ENCODE assay signal across 8 mouse cellular contexts in the genomic region with DNA sequence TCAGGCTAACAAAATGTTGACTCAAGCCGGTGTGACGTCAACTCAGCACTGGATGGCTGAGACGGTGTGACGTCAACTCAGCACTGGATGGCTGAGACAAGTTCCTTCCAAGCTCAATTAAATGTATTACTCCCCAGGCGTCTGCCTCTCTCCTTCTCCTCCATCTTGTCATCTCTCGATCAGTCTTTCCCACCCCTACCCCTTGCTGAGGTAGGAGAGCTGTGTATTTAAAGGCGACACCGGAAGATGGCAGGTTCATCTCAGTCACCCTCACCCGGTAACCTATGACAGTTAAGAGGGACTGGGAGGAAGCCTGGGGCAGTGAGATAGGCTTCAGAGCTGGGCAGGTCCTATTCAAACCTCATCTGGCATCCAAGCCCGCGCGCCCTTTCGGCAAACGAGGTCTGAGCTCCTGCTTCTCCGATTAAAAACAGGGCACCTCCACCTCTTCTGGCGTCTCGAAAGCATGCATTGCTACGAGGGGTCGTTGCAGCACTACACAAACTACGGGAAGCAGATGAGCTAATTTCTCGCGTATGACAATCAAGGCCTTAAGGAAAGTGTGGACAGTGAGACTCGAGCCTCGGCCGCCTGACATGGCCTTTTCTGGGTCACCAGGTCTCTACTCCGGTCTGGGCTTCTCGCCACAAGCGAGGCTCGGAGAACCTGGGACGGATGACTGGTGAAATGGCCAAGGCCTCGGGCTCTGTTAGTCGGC. TPM values are rescaled to one million over a fixed set of nuclear protein-coding genes. Genes with fewer than 3 reads are reported as not detected.
DNase-seq lines count a peak whose midpoint lies in the region; ATAC-seq and TF ChIP-seq lines count a peak whose summit lies in the region.

No protein-coding gene starts in this region.

- no peaks in the 10 kb centered on the region for H3K9me3 ChIP-seq in intestine, postnatal 0 days (ENCODE audit: control insufficient read depth)
- no peaks in the 10 kb centered on the region for H3K9me3 ChIP-seq in midbrain, embryonic 14.5 days (ENCODE audit: control insufficient read depth, low read length)

- peak overlapping the region; percentile 75 for H3K9ac ChIP-seq in intestine, postnatal 0 days (ENCODE audit: low read depth, low read length)
- peak overlapping the region; percentile 67 for H3K9ac ChIP-seq in midbrain, embryonic 14.5 days (replicated peaks; ENCODE audit: low read length)

- TF ChIP-seq CTCF in kidney, adult 2 months (conservative IDR thresholded peaks at IDR 0.05; ENCODE audit: insufficient read depth, insufficient read length, low read depth, low read length), result no peak
- no peak for TF ChIP-seq CTCF in intestine, postnatal 0 days (IDR thresholded peaks at IDR 0.05; ENCODE audit: low read depth)

- H3K27ac ChIP-seq in kidney, adult 2 months (ENCODE audit: insufficient read depth, low read depth, low read length), result no peak overlapping the region
- peak overlapping the region; percentile 35; the same call in 1 of the 2 replicates for H3K27ac ChIP-seq in intestine, postnatal 0 days (ENCODE audit: low read depth, low read length)
- no peak overlapping the region for H3K27ac ChIP-seq in midbrain, embryonic 14.5 days (replicated peaks; ENCODE audit: low read depth, low read length)

- no peaks in the 10 kb centered on the region for H3K36me3 ChIP-seq in kidney, adult 2 months (ENCODE audit: control insufficient read depth, insufficient read depth, low read length)
- H3K36me3 ChIP-seq in intestine, postnatal 0 days (ENCODE audit: control insufficient read depth, insufficient read depth), result no peaks in the 10 kb centered on the region
- no peaks in the 10 kb centered on the region for H3K36me3 ChIP-seq in midbrain, embryonic 14.5 days (ENCODE audit: control insufficient read depth, insufficient read depth, low read length)

- H3K4me1 ChIP-seq in kidney, adult 2 months (ENCODE audit: control insufficient read depth, insufficient read depth, low read length), result no peaks in the 10 kb centered on the region
- H3K4me1 ChIP-seq in intestine, postnatal 0 days (replicated peaks; ENCODE audit: control insufficient read depth, insufficient read depth, low read length), result peaks cover 7% of the 10 kb centered on the region; the same call in 1 of the 2 replicates
- H3K4me1 ChIP-seq in midbrain, embryonic 14.5 days (ENCODE audit: control insufficient read depth, insufficient read depth, low read length), result peaks cover 5% of the 10 kb centered on the region; the same call in 1 of the 2 replicates

- 1% methylated on average over 32 of the region's 32 CpGs for whole genome bisulfite sequencing in kidney, adult 2 months
- under 1% methylated on average over 32 of the region's 32 CpGs for WGBS in intestine, postnatal 0 days
- WGBS in midbrain, embryonic 14.5 days, result 2% methylated on average over 32 of the region's 32 CpGs

- ATAC-seq in erythroid progenitor cell, adult 5-6 weeks (replicated peaks; ENCODE audit: low FRiP score, poor library complexity, severe bottlenecking), result peak; percentile 80
- peak; percentile 9 for ATAC-seq in intestine, postnatal 0 days
- ATAC-seq in midbrain, embryonic 14.5 days (ENCODE audit: low FRiP score, low TSS enrichment), result peak; percentile 7; the same call in 1 of the 2 replicates

- H3K27me3 ChIP-seq in kidney, adult 2 months (replicated peaks; ENCODE audit: control insufficient read depth, insufficient read depth, low read length), result no peaks in the 10 kb centered on the region
- no peaks in the 10 kb centered on the region for H3K27me3 ChIP-seq in intestine, postnatal 0 days (replicated peaks; ENCODE audit: control insufficient read depth, insufficient read depth, low read length)
- no peaks in the 10 kb centered on the region for H3K27me3 ChIP-seq in midbrain, embryonic 14.5 days (ENCODE audit: control insufficient read depth, insufficient read depth, low read length)

- no peak for DNase-seq in kidney, adult 2 months
- no peak for DNase-seq in kidney, adult 11 months
- peak; percentile 56 for DNase-seq in MN1 (ENCODE audit: low spot score)
- DNase-seq in midbrain, embryonic 14.5 days, result peak; percentile 35
- DNase-seq in thymus, postnatal 10 days (ENCODE audit: low spot score in 2 of 2), result peak; percentile 24 to 27
- DNase-seq in ovary, postnatal 36 days (ENCODE audit: low spot score), result no peak

- peak overlapping the region; percentile 56 for H3K4me3 ChIP-seq in kidney, adult 2 months (ENCODE audit: insufficient read depth, low read depth, low read length)
- H3K4me3 ChIP-seq in intestine, postnatal 0 days (ENCODE audit: low read depth, low read length), result peak overlapping the region; percentile 71
- H3K4me3 ChIP-seq in midbrain, embryonic 14.5 days (replicated peaks; ENCODE audit: low read depth, low read length), result peak overlapping the region; percentile 78

- TF ChIP-seq POLR2A in kidney, adult 2 months (IDR thresholded peaks at IDR 0.05; ENCODE audit: low read depth, low read length), result no peak

- peak overlapping the region; percentile 87 for H3K4me2 ChIP-seq in intestine, postnatal 0 days (replicated peaks; ENCODE audit: low read depth)
- H3K4me2 ChIP-seq in midbrain, embryonic 14.5 days (ENCODE audit: low read length), result peak overlapping the region; percentile 98

RNA-seq across cellular contexts. Expression of gene Blm, which starts 0.5 kb away (rescaled TPM):
- polyA plus RNA-seq in kidney, adult 2 months (2012; rRNA removed), result 0.53 and 0.58 TPM in 2 replicates
- 276 and 327 TPM in 2 replicates for total RNA-seq in erythroid progenitor cell, adult 5-6 weeks (2015; ENCODE audit: low replicate concordance)
- total RNA-seq in erythroid progenitor cell, adult 5-6 weeks (2017; ENCODE audit: low replicate concordance), result 196 and 224 TPM in 2 replicates
- 2.7 and 3.1 TPM in 2 replicates for polyA plus RNA-seq in intestine, postnatal 0 days (2015; fragmentation: Nextera tagmentation; extraction: Ambion mirVana)
- polyA plus RNA-seq in midbrain, embryonic 14.5 days (2014; fragmentation: Nextera tagmentation; extraction: Ambion mirVana), result 7.5 and 12.9 TPM in 2 replicates

Comparison
In these comparisons a context has a peak if more than half of its experiments do, and no peak if none do; other contexts are left out.
1. DNase-seq: peak in MN1 (single experiment), midbrain, embryonic 14.5 days (single experiment) and thymus, postnatal 10 days (2 of 2); none in kidney, adult 2 months (single experiment), kidney, adult 11 months (single experiment) and ovary, postnatal 36 days (single experiment).
2. ATAC-seq: peak in every context shown above with its lines; median percentile 80 in erythroid progenitor cell, adult 5-6 weeks; 9 in intestine, postnatal 0 days; 7 in midbrain, embryonic 14.5 days.
3. Peak in every context shown above with its lines, with median percentiles within 50 percentile points of each other: H3K4me3 ChIP-seq.